Mouse (Mus musculus) midbrain, postnatal 0 days (tissue): ENCODE measurements at regions not wholly inside any gene's neighbourhood (a gene's known extent, or its start where the extent isn't known, plus 50 kb on each side); places are given as distances from the start of the nearest gene placed in this dataset.

Experiments
- ATAC-seq: fragments of 200-750 bp; cut with Nextera tagmentation; 2 replicates; pipeline ENCODE4 v1.8.0; 2017; ENCODE audit warnings: moderate number of reproducible peaks, mild to moderate bottlenecking, moderate TSS enrichment, moderate library complexity; ENCODE audit not compliant: low FRiP score
- DNase-seq: peaks from one replicate; pipeline ENCODE4 v3.0.0-alpha.2; 2015; ENCODE audit warnings: low spot score
- H3K27ac ChIP-seq: fragments of 300-500 bp; sonication (generic); 2 replicates; pipeline ENCODE4 v1.5.1; 2014; ENCODE audit warnings: low read depth, mild to moderate bottlenecking, low read length, mixed read lengths
- H3K27me3 ChIP-seq: fragments of 300-500 bp; sonication (generic); 2 replicates; pipeline ENCODE4 v1.6.1; 2014; ENCODE audit warnings: low read length, control low read depth, mixed read lengths; ENCODE audit not compliant: insufficient read depth
- H3K36me3 ChIP-seq: fragments of 300-500 bp; sonication (generic); 2 replicates; pipeline ENCODE4 v1.6.1; 2014; ENCODE audit warnings: low read length, control low read depth, mixed read lengths; ENCODE audit not compliant: insufficient read depth
- H3K4me1 ChIP-seq: fragments of 300-500 bp; sonication (generic); 2 replicates; pipeline ENCODE4 v1.6.1; 2014; ENCODE audit warnings: mild to moderate bottlenecking, control low read depth, antibody characterized with exemption, low read length, mixed read lengths; ENCODE audit not compliant: insufficient read depth
- H3K4me2 ChIP-seq: fragments of 300-500 bp; sonication (generic); 2 replicates; pipeline ENCODE4 v1.6.1; 2014; ENCODE audit warnings: low read depth, mild to moderate bottlenecking, low read length, mixed read lengths; ENCODE audit not compliant: poor library complexity, severe bottlenecking
- H3K4me3 ChIP-seq: fragments of 300-500 bp; sonication (generic); 2 replicates; pipeline ENCODE4 v1.5.1; 2014; ENCODE audit warnings: low read depth, mild to moderate bottlenecking, low read length, moderate library complexity
- H3K9ac ChIP-seq: fragments of 300-500 bp; sonication (generic); replicated peaks from 2 replicates; pipeline ENCODE4 v1.6.1; 2014; ENCODE audit warnings: mild to moderate bottlenecking, low read length, moderate library complexity, mixed read lengths; ENCODE audit not compliant: poor library complexity, severe bottlenecking
- H3K9me3 ChIP-seq: fragments of 300-500 bp; sonication (generic); 2 replicates; pipeline ENCODE4 v1.6.1; 2016; ENCODE audit warnings: low read length, control low read depth
- CTCF ChIP-seq: IDR thresholded peaks from 2 replicates; pipeline ENCODE4 v1.5.1; 2016; ENCODE audit warnings: antibody characterized with exemption, mild to moderate bottlenecking
- WGBS: fragments of 180-500 bp; shearing (Covaris S2); extraction: QIAGEN DNeasy Blood & Tissue Kit; methylation state at CpG from one replicate; pipeline ENCODE4 v1.1.7; 2014; 5-methylcytosine and 5-hydroxymethylcytosine counted together

DNA sequence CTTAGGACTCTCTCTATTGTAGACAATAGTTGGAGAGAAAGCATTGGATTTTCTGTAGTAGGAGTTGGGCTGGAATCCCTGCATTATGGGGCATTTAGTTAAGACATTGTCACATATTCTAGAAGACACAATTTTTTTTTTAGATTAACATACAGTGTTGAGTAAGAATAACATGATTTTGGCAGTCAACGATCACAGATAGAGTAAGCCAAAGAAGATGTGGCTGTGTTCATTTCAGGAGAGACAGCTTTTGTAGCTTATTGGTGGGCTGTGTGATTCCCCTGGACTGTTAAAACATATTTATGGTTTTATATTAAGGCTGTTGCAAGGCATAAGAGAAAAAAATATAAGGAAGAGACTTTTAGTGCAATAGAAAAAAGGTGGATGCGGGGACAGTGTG lies 307.6 kb downstream of the Sqor start:
- Histone ChIP-seq H3K4me3 (no peak overlapping the region), H3K9me3 (no peaks in the 10 kb centered on the region), H3K27me3 (no peaks in the 10 kb centered on the region), H3K27ac (no peak overlapping the region), H3K36me3 (no peaks in the 10 kb centered on the region), H3K4me2 (no peak overlapping the region), H3K9ac (no peak overlapping the region), H3K4me1 (no peaks in the 10 kb centered on the region)
- 94% methylated on average over 2 of the region's 2 CpGs for WGBS
- ATAC-seq = no peak
- DNase-seq = no peak
- no peak for TF ChIP-seq CTCF

DNA sequence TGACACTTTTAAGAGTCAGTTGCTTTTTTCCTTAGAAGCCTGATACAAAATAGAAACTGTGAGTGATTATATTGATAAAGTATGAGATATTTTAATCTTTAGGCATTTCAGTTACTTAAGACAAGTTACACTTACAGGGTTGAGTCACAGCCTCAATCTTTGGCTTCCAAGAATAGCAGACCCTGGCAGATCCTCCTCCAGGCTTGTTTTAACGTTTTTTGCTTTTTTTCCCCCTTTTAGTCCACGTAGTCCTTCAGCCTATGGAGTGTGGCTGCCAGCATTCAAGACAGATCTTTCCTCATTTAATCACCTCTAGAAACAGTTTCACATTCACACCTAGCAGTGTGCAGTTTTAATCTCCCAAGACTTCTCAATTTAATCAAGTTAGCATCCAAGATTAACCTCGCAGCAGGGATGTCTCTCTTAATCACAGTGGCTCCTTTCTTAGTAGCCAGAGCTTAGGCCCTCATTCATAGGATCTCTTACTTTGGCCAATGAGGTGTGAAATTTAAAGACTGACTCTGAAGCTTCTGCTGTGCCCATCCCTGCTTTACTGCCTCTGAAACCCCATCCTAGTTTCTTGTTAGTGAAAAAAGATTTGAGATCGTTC lies 308.5 kb downstream of the Sqor start:
- DNase-seq (peak; percentile 21), ATAC-seq (no peak)

DNA sequence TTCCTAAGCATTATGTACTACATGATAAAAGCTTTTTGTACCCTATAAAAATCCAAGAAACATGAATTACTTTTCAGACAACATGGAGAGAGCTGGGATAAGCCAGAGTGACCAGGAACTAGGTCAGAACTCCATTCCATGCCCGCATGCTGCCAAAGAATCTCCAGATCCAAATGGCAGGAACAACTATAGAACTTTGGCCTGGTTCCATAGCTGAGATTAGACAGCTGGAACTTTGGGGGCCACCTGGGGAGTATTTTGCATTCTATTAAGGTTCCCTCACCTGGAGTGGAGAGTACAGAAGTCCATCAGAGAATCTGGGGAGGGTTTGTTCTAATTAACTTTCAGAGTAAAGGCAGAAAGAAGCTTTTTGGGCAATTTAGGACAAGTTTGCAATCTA lies 327.7 kb downstream of the Sqor start:
- no peak overlapping the region for H3K9ac ChIP-seq
- H3K27ac ChIP-seq = no peak overlapping the region
- no peak for DNase-seq
- 79% methylated on average over 1 of the region's 1 CpGs for WGBS
- TF ChIP-seq CTCF = no peak
- no peak overlapping the region for H3K4me2 ChIP-seq
- H3K4me1 ChIP-seq = no peaks in the 10 kb centered on the region
- no peaks in the 10 kb centered on the region for H3K9me3 ChIP-seq
- H3K27me3 ChIP-seq = no peaks in the 10 kb centered on the region
- H3K36me3 ChIP-seq = no peaks in the 10 kb centered on the region
- no peak for ATAC-seq
- no peak overlapping the region for H3K4me3 ChIP-seq

More for the DNA sequence above, 308.5 kb downstream of the Sqor start:
- H3K4me1 ChIP-seq = no peaks in the 10 kb centered on the region
- no peak overlapping the region for H3K4me2 ChIP-seq
- H3K4me3 ChIP-seq = no peak overlapping the region
- WGBS = 14% methylated on average over 4 of the region's 4 CpGs
- no peak overlapping the region for H3K9ac ChIP-seq
- no peak for TF ChIP-seq CTCF
- H3K36me3 ChIP-seq = no peaks in the 10 kb centered on the region
- H3K9me3 ChIP-seq = no peaks in the 10 kb centered on the region
- no peaks in the 10 kb centered on the region for H3K27me3 ChIP-seq
- no peak overlapping the region for H3K27ac ChIP-seq

DNA sequence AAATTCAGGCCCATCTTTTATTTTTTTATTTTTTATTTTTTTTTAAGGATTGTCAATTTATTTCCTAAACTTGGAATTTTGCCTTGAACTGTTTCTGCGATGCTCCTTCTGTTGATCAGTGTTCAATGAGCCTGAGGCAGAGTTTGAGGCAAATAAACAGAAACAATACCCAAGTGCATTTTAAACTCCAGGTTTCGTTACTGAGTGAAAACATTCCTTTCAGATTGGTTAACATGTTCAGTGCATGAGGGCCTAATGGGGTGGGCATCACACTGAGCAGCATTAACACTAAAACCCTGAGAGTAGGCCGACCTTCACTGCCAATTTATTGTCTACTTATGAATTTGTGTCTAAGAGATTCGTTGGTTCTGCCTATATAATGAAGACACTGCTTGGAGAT lies 338.5 kb downstream of the Sqor start:
- H3K9me3 ChIP-seq = no peaks in the 10 kb centered on the region
- H3K4me3 ChIP-seq = no peak overlapping the region
- WGBS = 64% methylated on average over 4 of the region's 4 CpGs
- no peaks in the 10 kb centered on the region for H3K36me3 ChIP-seq
- ATAC-seq (no peak), DNase-seq (peak; percentile 2)
- no peaks in the 10 kb centered on the region for H3K27me3 ChIP-seq
- no peak overlapping the region for H3K27ac ChIP-seq
- H3K4me1 ChIP-seq = no peaks in the 10 kb centered on the region
- no peak overlapping the region for H3K9ac ChIP-seq
- no peak for TF ChIP-seq CTCF
- no peak overlapping the region for H3K4me2 ChIP-seq

- H3K27ac ChIP-seq = no peak overlapping the region
- no peaks in the 10 kb centered on the region for H3K36me3 ChIP-seq
- no peaks in the 10 kb centered on the region for H3K27me3 ChIP-seq
- 61% methylated on average over 2 of the region's 2 CpGs for WGBS
- H3K4me3 ChIP-seq = no peak overlapping the region
- no peaks in the 10 kb centered on the region for H3K9me3 ChIP-seq
- no peak overlapping the region for H3K9ac ChIP-seq
- ATAC-seq (no peak), DNase-seq (no peak)
- H3K4me1 ChIP-seq = no peaks in the 10 kb centered on the region
- no peak for TF ChIP-seq CTCF
- H3K4me2 ChIP-seq = no peak overlapping the region
Measured at GRCm38 (mm10) chr2:123131496-123131895, 366.5 kb downstream of the Sqor start.

- H3K4me3 ChIP-seq = no peak overlapping the region
- H3K4me1 ChIP-seq = no peaks in the 10 kb centered on the region
- H3K9ac ChIP-seq = no peak overlapping the region
- no peak for ATAC-seq
- H3K27me3 ChIP-seq = no peaks in the 10 kb centered on the region
- H3K9me3 ChIP-seq = no peaks in the 10 kb centered on the region
- no peak overlapping the region for H3K27ac ChIP-seq
- no peak for DNase-seq
- no peak overlapping the region for H3K4me2 ChIP-seq
- H3K36me3 ChIP-seq = no peaks in the 10 kb centered on the region
- no peak for TF ChIP-seq CTCF
Measured at GRCm38 (mm10) chr2:123153170-123153569, 388.1 kb downstream of the Sqor start.
